Mouse (Mus musculus) neural tube, embryonic 14.5 days (tissue): Measurements from ENCODE around the gene C2cd5. TPM values are rescaled to one million over a fixed set of nuclear protein-coding genes. Genes with fewer than 3 reads are reported as not detected.

Experiments
- ATAC-seq: fragments of 200-750 bp; cut with Nextera tagmentation; 2 replicates; pipeline ENCODE4 v1.8.0; 2017; ENCODE audit warnings: low read depth, mild to moderate bottlenecking, moderate TSS enrichment, moderate library complexity
- H3K27ac ChIP-seq: fragments of 300-500 bp; sonication (generic); 2 replicates; pipeline ENCODE4 v1.5.1; 2014; ENCODE audit warnings: low read depth, mild to moderate bottlenecking, control low read depth, low read length, moderate library complexity, mixed read lengths
- H3K27me3 ChIP-seq: fragments of 300-500 bp; sonication (generic); 2 replicates; pipeline ENCODE4 v1.6.1; 2014; ENCODE audit warnings: low read length; ENCODE audit not compliant: control insufficient read depth, insufficient read depth
- H3K36me3 ChIP-seq: fragments of 300-500 bp; sonication (generic); 2 replicates; pipeline ENCODE4 v1.6.1; 2014; ENCODE audit warnings: low read length, mixed read lengths; ENCODE audit not compliant: control insufficient read depth, insufficient read depth
- H3K4me1 ChIP-seq: fragments of 300-500 bp; sonication (generic); 2 replicates; pipeline ENCODE4 v1.6.1; 2014; ENCODE audit warnings: low read length; ENCODE audit not compliant: control insufficient read depth, insufficient read depth
- H3K4me2 ChIP-seq: fragments of 300-500 bp; sonication (generic); 2 replicates; pipeline ENCODE4 v1.6.1; 2014; ENCODE audit warnings: mild to moderate bottlenecking, low read depth, low read length, control low read depth
- H3K4me3 ChIP-seq: fragments of 300-500 bp; sonication (generic); 2 replicates; pipeline ENCODE4 v1.5.1; 2014; ENCODE audit warnings: low read depth, low read length, control low read depth, mixed read lengths
- H3K9ac ChIP-seq: fragments of 300-500 bp; sonication (generic); replicated peaks from 2 replicates; pipeline ENCODE4 v1.6.1; 2014; ENCODE audit warnings: low read depth, mild to moderate bottlenecking, control low read depth, low read length, mixed read lengths
- H3K9me3 ChIP-seq: fragments of 300-500 bp; sonication (generic); 2 replicates; pipeline ENCODE4 v1.6.1; 2016; ENCODE audit warnings: low read length; ENCODE audit not compliant: control insufficient read depth
- WGBS: fragments of 180-500 bp; shearing (Covaris S2); extraction: QIAGEN DNeasy Blood & Tissue Kit; methylation state at CpG from one replicate; pipeline ENCODE4 v1.1.7; 2014; 5-methylcytosine and 5-hydroxymethylcytosine counted together
- polyA plus RNA-seq: library from polyadenylated mRNA; unstranded; fragments of >200 nt; fragmentation: Nextera tagmentation; extraction: Ambion mirVana; gene quantifications from 2 replicates; pipeline ENCODE4 v1.2.1, GENCODE M21; 2014

C2cd5 gene
- polyA plus RNA-seq, 1 experiment from 2014 or later = 60.7 TPM

GRCm38 (mm10) chr6:142979665-142980660, 120.0 kb downstream of the C2cd5 start:
- no peak overlapping the region for H3K9ac ChIP-seq
- H3K27ac ChIP-seq = peak overlapping the region; percentile 73
- 0 out of 2 replicates have a peak overlapping the region, but pooled peaks have one; percentile 7 for H3K4me2 ChIP-seq
- peaks cover 10% of the 10 kb centered on the region; the same call in 1 of the 2 replicates for H3K4me1 ChIP-seq
- H3K4me3 ChIP-seq = no peak overlapping the region
- no peaks in the 10 kb centered on the region for H3K36me3 ChIP-seq
- ATAC-seq = peak; percentile 82
- H3K27me3 ChIP-seq = no peaks in the 10 kb centered on the region
- H3K9me3 ChIP-seq = no peaks in the 10 kb centered on the region
- WGBS = 23% methylated on average over 6 of the region's 6 CpGs

- no peak overlapping the region for H3K27ac ChIP-seq
- no peaks in the 10 kb centered on the region for H3K9me3 ChIP-seq
- no peaks in the 10 kb centered on the region for H3K36me3 ChIP-seq
- no peak overlapping the region for H3K4me2 ChIP-seq
- 62% methylated on average over 1 of the region's 1 CpGs for WGBS
- H3K4me1 ChIP-seq = peaks cover 10% of the 10 kb centered on the region; the same call in 1 of the 2 replicates
- no peak for ATAC-seq
- no peak overlapping the region for H3K9ac ChIP-seq
- no peak overlapping the region for H3K4me3 ChIP-seq
- H3K27me3 ChIP-seq = no peaks in the 10 kb centered on the region
These were observed 122.7 kb downstream of the C2cd5 start for GRCm38 (mm10) chr6:142977221-142977620.

- H3K4me1 ChIP-seq = no peaks in the 10 kb centered on the region
- ATAC-seq = no peak
- H3K27ac ChIP-seq = no peak overlapping the region
- H3K4me3 ChIP-seq = no peak overlapping the region
- no peaks in the 10 kb centered on the region for H3K9me3 ChIP-seq
- no peak overlapping the region for H3K4me2 ChIP-seq
- WGBS = 94% methylated on average over 7 of the region's 7 CpGs
- H3K27me3 ChIP-seq = no peaks in the 10 kb centered on the region
- H3K9ac ChIP-seq = no peak overlapping the region
- H3K36me3 ChIP-seq = no peaks in the 10 kb centered on the region
These were observed 126.7 kb downstream of the C2cd5 start for GRCm38 (mm10) chr6:142973289-142973688.

GRCm38 (mm10) chr6:142972205-142972604, 127.7 kb downstream of the C2cd5 start:
- no peaks in the 10 kb centered on the region for H3K36me3 ChIP-seq
- ATAC-seq = no peak
- no peak overlapping the region for H3K4me3 ChIP-seq
- no peak overlapping the region for H3K4me2 ChIP-seq
- no peak overlapping the region for H3K9ac ChIP-seq
- WGBS = 75% methylated on average over 2 of the region's 2 CpGs
- no peaks in the 10 kb centered on the region for H3K4me1 ChIP-seq
- no peak overlapping the region for H3K27ac ChIP-seq
- no peaks in the 10 kb centered on the region for H3K27me3 ChIP-seq
- no peaks in the 10 kb centered on the region for H3K9me3 ChIP-seq

GRCm38 (mm10) chr6:142967407-142967806, 132.5 kb downstream of the C2cd5 start:
- no peaks in the 10 kb centered on the region for H3K36me3 ChIP-seq
- H3K27ac ChIP-seq = no peak overlapping the region
- no peaks in the 10 kb centered on the region for H3K27me3 ChIP-seq
- no peak overlapping the region for H3K4me3 ChIP-seq
- no peak for ATAC-seq
- H3K4me2 ChIP-seq = no peak overlapping the region
- no peak overlapping the region for H3K9ac ChIP-seq
- 91% methylated on average over 1 of the region's 1 CpGs for WGBS
- no peaks in the 10 kb centered on the region for H3K4me1 ChIP-seq
- no peaks in the 10 kb centered on the region for H3K9me3 ChIP-seq

- H3K9ac ChIP-seq = peak overlapping the region; percentile 84
- ATAC-seq = peak; percentile 89
- H3K27ac ChIP-seq = peak overlapping the region; percentile 98
- peaks cover 17% of the 10 kb centered on the region for H3K4me1 ChIP-seq
- no peaks in the 10 kb centered on the region for H3K36me3 ChIP-seq
- H3K9me3 ChIP-seq = no peaks in the 10 kb centered on the region
- H3K4me3 ChIP-seq = peak overlapping the region; percentile 70
- WGBS = under 1% methylated on average over 39 of the region's 39 CpGs
- no peaks in the 10 kb centered on the region for H3K27me3 ChIP-seq
- peak overlapping the region; percentile 74 for H3K4me2 ChIP-seq
These were observed 135.2 kb downstream of the C2cd5 start for GRCm38 (mm10) chr6:142964531-142965385.

GRCm38 (mm10) chr6:142964076-142964530, 135.8 kb downstream of the C2cd5 start, which contains the start of gene St8sia1:
Gene St8sia1, minus strand, starts transcription at chr6:142964452.
- H3K9ac ChIP-seq = peak within 1 kb of the TSS; percentile 84
- peak within 1 kb of the TSS; percentile 74 for H3K4me2 ChIP-seq
- ATAC-seq = peak; percentile 75
- H3K27ac ChIP-seq = peak within 1 kb of the TSS; percentile 98
- H3K36me3 ChIP-seq = no peaks in the 10 kb centered on the region
- H3K4me1 ChIP-seq = peaks cover 18% of the 10 kb centered on the region
- H3K4me3 ChIP-seq = peak within 1 kb of the TSS; percentile 70
- under 1% methylated on average over 45 of the region's 45 CpGs for WGBS
- no peaks in the 10 kb centered on the region for H3K27me3 ChIP-seq
- H3K9me3 ChIP-seq = no peaks in the 10 kb centered on the region

- ATAC-seq = peak; percentile 10
- peak overlapping the region; percentile 98 for H3K27ac ChIP-seq
- H3K4me2 ChIP-seq = peak overlapping the region; percentile 74
- no peaks in the 10 kb centered on the region for H3K27me3 ChIP-seq
- WGBS = 5% methylated on average over 30 of the region's 30 CpGs
- H3K9me3 ChIP-seq = no peaks in the 10 kb centered on the region
- H3K36me3 ChIP-seq = no peaks in the 10 kb centered on the region
- H3K9ac ChIP-seq = peak overlapping the region; percentile 84
- H3K4me3 ChIP-seq = peak overlapping the region; percentile 70
- peaks cover 18% of the 10 kb centered on the region for H3K4me1 ChIP-seq
These were observed 136.4 kb downstream of the C2cd5 start for GRCm38 (mm10) chr6:142963480-142964075.
